Mouse (Mus musculus) bone marrow, adult 2 months (tissue): ENCODE measurements around the gene Mzf1. TPM values are rescaled to one million over a fixed set of nuclear protein-coding genes. Genes with fewer than 3 reads are reported as not detected.

Source experiments
- H3K27ac ChIP-seq: fragments of 200-500 bp; 2 replicates; pipeline ENCODE4 v1.5.1; 2012; ENCODE audit warnings: low read depth, mild to moderate bottlenecking, control low read depth, inconsistent platforms, low read length; ENCODE audit not compliant: control insufficient read depth, poor library complexity, insufficient read depth
- H3K4me1 ChIP-seq: fragments of 200-500 bp; 2 replicates; pipeline ENCODE4 v1.6.1; 2011; ENCODE audit warnings: low read length; ENCODE audit not compliant: control insufficient read depth, insufficient read depth
- H3K4me3 ChIP-seq: fragments of 200-500 bp; replicated peaks from 2 replicates; pipeline ENCODE3; 2011; ENCODE audit warnings: mild to moderate bottlenecking, low read depth, low read length, control low read depth; ENCODE audit not compliant: control insufficient read depth
- CTCF ChIP-seq: fragments of 200-500 bp; IDR thresholded peaks from 2 replicates; pipeline ENCODE4 v1.5.1; 2011; ENCODE audit warnings: low read length, control low read depth; ENCODE audit not compliant: control insufficient read depth, insufficient read depth
- POLR2A ChIP-seq: fragments of 200-500 bp; IDR thresholded peaks from 2 replicates; pipeline ENCODE4 v1.6.1; 2011; ENCODE audit warnings: low read depth, mild to moderate bottlenecking, control low read depth, low read length, borderline replicate concordance; ENCODE audit not compliant: control insufficient read depth
- WGBS: fragments of 180-500 bp; shearing (Covaris S2); methylation state at CpG from one replicate; pipeline ENCODE4 v1.1.7; 2018; 5-methylcytosine and 5-hydroxymethylcytosine counted together
- polyA plus RNA-seq: library from polyadenylated mRNA; stranded (reverse); fragments of >200 nt; gene quantifications from 2 replicates; pipeline ENCODE4 v1.2.4, GENCODE M21; 2011; ENCODE audit warnings: low replicate concordance; ENCODE audit not compliant: missing spikeins, insufficient read depth, insufficient read length

The Mzf1 gene
- polyA plus RNA-seq, 1 experiment, result 4.1 TPM

- WGBS, result 85% methylated on average over 4 of the region's 4 CpGs
- Histone ChIP-seq H3K27ac (no peak overlapping the region), H3K4me3 (no peak overlapping the region), H3K4me1 (no peaks in the 10 kb centered on the region; the same call in 1 of the 2 replicates)
- no peak for TF ChIP-seq CTCF
- TF ChIP-seq POLR2A, result no peak
Observed at GRCm38 (mm10) chr7:13013671-13014070, 40.9 kb downstream of the Mzf1 start.

GRCm38 (mm10) chr7:13010005-13010908, 44.3 kb downstream of the Mzf1 start, which contains the start of gene Zbtb45:
Gene Zbtb45, minus strand, starts transcription at chr7:13010034.
- Histone ChIP-seq H3K4me3 (peak within 1 kb of the TSS; percentile 86), H3K4me1 (no peaks in the 10 kb centered on the region; the same call in 1 of the 2 replicates), H3K27ac (peak within 1 kb of the TSS; percentile 82)
- TF ChIP-seq CTCF (no peak), POLR2A (0 out of 2 replicates have a peak, but pooled peaks have one; percentile 46)
- WGBS, result 16% methylated on average over 26 of the region's 26 CpGs

- under 1% methylated on average over 42 of the region's 42 CpGs for WGBS
- Histone ChIP-seq H3K27ac (peak overlapping the region; percentile 82), H3K4me1 (no peaks in the 10 kb centered on the region; the same call in 1 of the 2 replicates), H3K4me3 (peak overlapping the region; percentile 86)
- no peak; the same call in 1 of the 2 replicates for TF ChIP-seq POLR2A
- TF ChIP-seq CTCF, result peak; percentile 90
Observed at GRCm38 (mm10) chr7:13009143-13010004, 45.2 kb downstream of the Mzf1 start.

- no peaks in the 10 kb centered on the region; the same call in 1 of the 2 replicates for H3K4me1 ChIP-seq
- TF ChIP-seq CTCF, result no peak
- no peak for TF ChIP-seq POLR2A
- no peak overlapping the region for H3K27ac ChIP-seq
- H3K4me3 ChIP-seq, result no peak overlapping the region
- WGBS, result 94% methylated on average over 57 of the region's 57 CpGs
Observed at GRCm38 (mm10) chr7:13007341-13008092, 47.0 kb downstream of the Mzf1 start.

GRCm38 (mm10) chr7:13006531-13006930, 48.0 kb downstream of the Mzf1 start:
- no peak overlapping the region for H3K4me3 ChIP-seq
- H3K27ac ChIP-seq, result no peak overlapping the region
- 88% methylated on average over 10 of the region's 10 CpGs for WGBS
- TF ChIP-seq CTCF (no peak), POLR2A (no peak)
- H3K4me1 ChIP-seq, result no peaks in the 10 kb centered on the region; the same call in 1 of the 2 replicates

- no peak overlapping the region; the same call in 1 of the 2 replicates for H3K27ac ChIP-seq
- 91% methylated on average over 17 of the region's 17 CpGs for WGBS
- TF ChIP-seq CTCF (no peak), POLR2A (no peak)
Observed at GRCm38 (mm10) chr7:13006011-13006410, 48.6 kb downstream of the Mzf1 start.

GRCm38 (mm10) chr7:13003380-13003779, 51.2 kb downstream of the Mzf1 start:
- no peak for TF ChIP-seq CTCF
- TF ChIP-seq POLR2A, result no peak
- no peak overlapping the region for H3K4me3 ChIP-seq
- 82% methylated on average over 5 of the region's 5 CpGs for WGBS
- H3K4me1 ChIP-seq, result no peaks in the 10 kb centered on the region
- no peak overlapping the region for H3K27ac ChIP-seq

More at GRCm38 (mm10) chr7:13006011-13006410, 48.6 kb downstream of the Mzf1 start:
- no peak overlapping the region for H3K4me3 ChIP-seq
- no peaks in the 10 kb centered on the region; the same call in 1 of the 2 replicates for H3K4me1 ChIP-seq

GRCm38 (mm10) chr7:13001584-13001983, 53.0 kb downstream of the Mzf1 start:
- no peak overlapping the region for H3K4me3 ChIP-seq
- H3K27ac ChIP-seq, result no peak overlapping the region
- no peak for TF ChIP-seq POLR2A
- no peak for TF ChIP-seq CTCF
- WGBS, result 80% methylated on average over 1 of the region's 1 CpGs
- no peaks in the 10 kb centered on the region for H3K4me1 ChIP-seq
